Mouse (Mus musculus) testis, adult 2 months (tissue): Measurements from ENCODE around the gene Foxn3.

Source experiments
- CTCF ChIP-seq: fragments of 200-500 bp; IDR thresholded peaks from 2 replicates; pipeline ENCODE4 v1.5.1; 2012; ENCODE audit warnings: low read depth, mild to moderate bottlenecking, inconsistent platforms, low read length, moderate library complexity; ENCODE audit not compliant: control insufficient read depth, insufficient read depth, insufficient replicate concordance
- POLR2A ChIP-seq: fragments of 200-500 bp; IDR thresholded peaks from 2 replicates; pipeline ENCODE4 v1.6.1; 2012; ENCODE audit warnings: low read depth, mild to moderate bottlenecking, inconsistent platforms, low read length, moderate library complexity; ENCODE audit not compliant: control insufficient read depth

DNA sequence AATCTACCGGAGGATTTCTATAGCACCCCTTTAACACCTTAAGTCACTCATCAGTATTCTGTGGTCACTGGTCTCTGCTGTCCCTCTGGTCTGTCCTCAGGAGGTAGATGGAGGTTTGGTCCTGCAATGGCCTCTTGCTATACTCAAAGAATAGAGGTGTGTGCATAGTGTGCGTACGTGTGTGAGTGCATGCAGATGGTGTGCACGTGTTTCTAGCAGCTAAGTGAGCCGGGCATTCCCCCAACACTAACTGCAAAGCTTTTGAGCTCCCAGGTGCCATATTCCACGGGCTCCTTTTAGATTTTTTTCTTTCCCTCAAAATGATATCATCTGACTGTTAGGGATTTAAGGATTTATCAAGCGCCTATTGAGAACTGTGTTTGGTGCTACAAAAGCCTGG, 269.9 kb downstream of the Foxn3 start:
- TF ChIP-seq CTCF = no peak
- TF ChIP-seq POLR2A = no peak
